Mouse (Mus musculus): ENCODE measurements at regions not wholly inside any gene's neighbourhood (a gene's known extent, or its start where the extent isn't known, plus 50 kb on each side); places are given as distances from the start of the nearest gene placed in this dataset.

DNA sequence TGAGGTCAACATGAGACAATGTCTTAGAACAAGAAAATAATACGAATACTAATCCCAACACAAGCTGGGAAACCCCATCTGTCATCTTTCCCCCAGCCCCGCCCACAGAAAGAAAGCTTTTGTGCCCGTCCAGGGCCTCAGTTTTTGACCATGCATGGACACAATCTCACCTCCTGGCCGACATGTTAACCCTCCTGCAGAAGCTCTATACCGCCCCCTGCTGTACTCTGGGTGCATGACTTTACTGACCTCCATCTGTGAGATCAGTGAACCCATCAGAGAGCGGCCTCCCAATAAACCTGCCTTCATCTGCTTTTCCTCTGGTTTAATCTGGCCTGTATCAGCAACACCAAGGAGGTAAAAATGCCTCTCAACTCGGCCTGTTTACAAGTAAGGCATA lies 109.6 kb upstream of the Tbc1d5 start:
- H3K4me1 ChIP-seq (ENCODE audit: control insufficient read depth, insufficient read depth, low read length), result no peaks in the 10 kb centered on the region
- H3K36me3 ChIP-seq (ENCODE audit: control insufficient read depth, insufficient read depth, low read length), result no peaks in the 10 kb centered on the region
- no peak overlapping the region for H3K27ac ChIP-seq (ENCODE audit: low read depth, low read length)
- H3K4me2 ChIP-seq (replicated peaks; ENCODE audit: low read depth, low read length), result no peak overlapping the region
- 83% methylated on average over 7 of the region's 7 CpGs for WGBS
- no peak overlapping the region for H3K9ac ChIP-seq (ENCODE audit: low read depth, low read length)
- H3K9me3 ChIP-seq (ENCODE audit: control insufficient read depth, low read length), result no peaks in the 10 kb centered on the region
- ATAC-seq (ENCODE audit: low FRiP score, low TSS enrichment), result no peak
- H3K4me3 ChIP-seq (ENCODE audit: low read length), result no peak overlapping the region
- no peaks in the 10 kb centered on the region for H3K27me3 ChIP-seq (ENCODE audit: control insufficient read depth, insufficient read depth, low read length)

DNA sequence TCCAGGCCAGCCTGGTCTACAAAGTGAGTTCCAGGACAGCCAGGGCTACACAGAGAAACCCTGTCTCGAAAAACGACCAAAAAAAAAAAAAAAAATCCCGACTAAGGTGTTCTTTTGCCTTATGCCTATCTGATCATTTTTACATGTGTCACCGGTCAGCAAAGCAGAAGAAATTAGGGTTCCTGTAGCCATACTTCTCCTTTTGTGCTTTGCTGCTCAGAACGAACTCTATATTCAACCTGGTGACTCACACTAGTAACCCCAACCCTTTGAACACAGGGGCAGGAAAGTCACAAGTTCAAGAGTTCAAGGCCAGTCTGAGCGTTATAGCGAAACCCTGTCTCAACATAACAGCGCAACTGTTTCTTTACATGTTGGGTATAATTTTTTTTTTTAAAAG lies 108.7 kb upstream of the Tbc1d5 start:
- WGBS, result 86% methylated on average over 8 of the region's 8 CpGs
- ATAC-seq (ENCODE audit: low FRiP score, low TSS enrichment), result no peak
- no peak overlapping the region for H3K9ac ChIP-seq (ENCODE audit: low read depth, low read length)
- H3K27ac ChIP-seq (ENCODE audit: low read depth, low read length), result no peak overlapping the region
- no peaks in the 10 kb centered on the region for H3K27me3 ChIP-seq (ENCODE audit: control insufficient read depth, insufficient read depth, low read length)
- H3K9me3 ChIP-seq (ENCODE audit: control insufficient read depth, low read length), result no peaks in the 10 kb centered on the region
- H3K36me3 ChIP-seq (ENCODE audit: control insufficient read depth, insufficient read depth, low read length), result no peaks in the 10 kb centered on the region
- no peak overlapping the region for H3K4me2 ChIP-seq (replicated peaks; ENCODE audit: low read depth, low read length)
- H3K4me3 ChIP-seq (ENCODE audit: low read length), result no peak overlapping the region
- H3K4me1 ChIP-seq (ENCODE audit: control insufficient read depth, insufficient read depth, low read length), result no peaks in the 10 kb centered on the region

DNA sequence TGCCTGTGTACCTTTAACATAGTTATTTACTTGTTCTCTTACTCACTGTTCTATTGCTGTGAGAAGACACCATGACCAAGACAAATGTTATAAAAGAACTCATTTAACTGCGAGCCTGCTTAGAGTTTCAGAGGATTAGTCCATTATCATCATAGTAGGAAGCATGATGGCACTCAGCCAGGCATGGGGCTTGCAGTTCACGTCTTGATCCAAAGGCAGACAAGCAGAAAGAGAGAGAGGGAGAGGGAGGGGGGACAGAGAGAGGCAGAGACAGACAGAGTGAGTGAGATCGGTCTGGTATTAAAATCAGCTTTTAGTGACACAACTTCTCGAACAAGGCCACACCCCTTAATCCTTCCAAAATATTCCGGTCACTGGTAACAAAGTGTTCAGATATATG lies 106.2 kb upstream of the Tbc1d5 start:
- Histone ChIP-seq H3K27ac (ENCODE audit: low read depth, low read length) (no peak overlapping the region), H3K9me3 (ENCODE audit: control insufficient read depth, low read length) (no peaks in the 10 kb centered on the region), H3K4me1 (ENCODE audit: control insufficient read depth, insufficient read depth, low read length) (no peaks in the 10 kb centered on the region), H3K4me2 (replicated peaks; ENCODE audit: low read depth, low read length) (no peak overlapping the region), H3K36me3 (ENCODE audit: control insufficient read depth, insufficient read depth, low read length) (no peaks in the 10 kb centered on the region), H3K4me3 (ENCODE audit: low read length) (no peak overlapping the region), H3K9ac (ENCODE audit: low read depth, low read length) (no peak overlapping the region), H3K27me3 (ENCODE audit: control insufficient read depth, insufficient read depth, low read length) (no peaks in the 10 kb centered on the region)
- no peak for ATAC-seq (ENCODE audit: low FRiP score, low TSS enrichment)
- 88% methylated on average over 5 of the region's 5 CpGs for WGBS

DNA sequence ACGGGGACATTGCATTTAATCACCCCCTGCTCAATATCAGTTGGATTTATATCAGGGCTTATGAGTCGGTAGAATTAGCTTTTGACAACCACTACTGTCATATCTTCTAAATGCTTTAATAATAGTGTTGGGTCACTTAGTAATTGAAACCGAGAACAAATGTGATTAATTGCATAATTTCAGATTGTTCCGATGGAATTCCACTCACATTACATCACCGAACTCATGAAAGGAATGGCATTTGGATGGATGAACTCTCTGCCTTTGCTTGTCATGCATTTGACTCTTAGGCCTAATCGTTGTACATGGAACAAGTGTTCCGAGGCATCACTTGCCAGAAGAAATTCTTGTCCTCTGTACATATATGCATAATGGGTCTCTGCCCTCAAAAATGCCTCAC lies 99.6 kb upstream of the Tbc1d5 start:
- Histone ChIP-seq H3K9ac (ENCODE audit: low read depth, low read length) (no peak overlapping the region), H3K9me3 (ENCODE audit: control insufficient read depth, low read length) (no peaks in the 10 kb centered on the region), H3K36me3 (ENCODE audit: control insufficient read depth, insufficient read depth, low read length) (no peaks in the 10 kb centered on the region), H3K4me2 (replicated peaks; ENCODE audit: low read depth, low read length) (no peak overlapping the region), H3K4me1 (ENCODE audit: control insufficient read depth, insufficient read depth, low read length) (no peaks in the 10 kb centered on the region), H3K27me3 (ENCODE audit: control insufficient read depth, insufficient read depth, low read length) (no peaks in the 10 kb centered on the region), H3K27ac (ENCODE audit: low read depth, low read length) (no peak overlapping the region), H3K4me3 (ENCODE audit: low read length) (no peak overlapping the region)
- ATAC-seq (ENCODE audit: low FRiP score, low TSS enrichment), result no peak
- 82% methylated on average over 7 of the region's 7 CpGs for WGBS

DNA sequence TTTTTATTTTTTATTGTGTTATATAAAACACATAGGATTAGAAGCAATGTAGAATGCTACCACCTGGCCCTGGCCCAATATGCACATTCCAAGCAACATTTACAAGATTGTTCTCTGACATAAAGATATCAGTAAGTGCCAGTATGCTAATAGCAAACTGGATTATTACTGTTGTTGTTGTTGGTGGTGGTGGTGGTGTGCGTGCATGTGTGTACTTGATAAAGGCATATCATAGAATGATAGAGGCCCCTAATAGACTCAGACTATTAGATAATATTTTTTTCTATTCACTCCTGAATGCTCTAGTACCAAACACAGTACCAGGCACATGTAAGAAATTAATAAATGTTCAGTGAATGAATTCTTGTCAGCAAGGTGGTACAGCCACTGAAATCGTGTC lies 98.9 kb upstream of the Tbc1d5 start:
- H3K9me3 ChIP-seq (ENCODE audit: control insufficient read depth, low read length), result no peaks in the 10 kb centered on the region
- 80% methylated on average over 2 of the region's 2 CpGs for WGBS
- H3K27ac ChIP-seq (ENCODE audit: low read depth, low read length), result no peak overlapping the region
- no peak overlapping the region for H3K4me3 ChIP-seq (ENCODE audit: low read length)
- no peak overlapping the region for H3K4me2 ChIP-seq (replicated peaks; ENCODE audit: low read depth, low read length)
- no peak overlapping the region for H3K9ac ChIP-seq (ENCODE audit: low read depth, low read length)
- no peaks in the 10 kb centered on the region for H3K4me1 ChIP-seq (ENCODE audit: control insufficient read depth, insufficient read depth, low read length)
- no peaks in the 10 kb centered on the region for H3K36me3 ChIP-seq (ENCODE audit: control insufficient read depth, insufficient read depth, low read length)
- H3K27me3 ChIP-seq (ENCODE audit: control insufficient read depth, insufficient read depth, low read length), result no peaks in the 10 kb centered on the region
- no peak for ATAC-seq (ENCODE audit: low FRiP score, low TSS enrichment)

DNA sequence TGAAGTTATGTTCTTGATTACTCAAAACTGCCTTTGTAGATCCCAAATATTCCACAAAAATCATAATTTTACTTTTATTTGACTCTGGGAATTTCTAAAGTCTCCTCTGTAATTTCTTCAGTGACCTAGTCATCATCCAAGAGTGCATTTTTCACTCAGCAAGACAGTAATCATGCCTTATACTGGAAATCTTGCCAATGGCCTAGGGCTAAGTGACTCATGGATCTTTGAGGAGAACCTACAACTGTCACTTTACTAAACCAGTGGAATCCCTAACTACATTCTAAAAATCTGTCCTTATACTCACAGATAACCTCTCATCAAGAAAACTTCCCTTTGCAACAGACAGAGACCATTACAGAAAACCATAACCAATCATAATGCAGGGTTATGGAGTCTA lies 98.0 kb upstream of the Tbc1d5 start:
- Histone ChIP-seq H3K9me3 (ENCODE audit: control insufficient read depth, low read length) (no peaks in the 10 kb centered on the region), H3K36me3 (ENCODE audit: control insufficient read depth, insufficient read depth, low read length) (no peaks in the 10 kb centered on the region), H3K9ac (ENCODE audit: low read depth, low read length) (no peak overlapping the region), H3K27me3 (ENCODE audit: control insufficient read depth, insufficient read depth, low read length) (no peaks in the 10 kb centered on the region), H3K4me3 (ENCODE audit: low read length) (no peak overlapping the region), H3K27ac (ENCODE audit: low read depth, low read length) (no peak overlapping the region), H3K4me1 (ENCODE audit: control insufficient read depth, insufficient read depth, low read length) (no peaks in the 10 kb centered on the region), H3K4me2 (replicated peaks; ENCODE audit: low read depth, low read length) (no peak overlapping the region)
- no peak for ATAC-seq (ENCODE audit: low FRiP score, low TSS enrichment)

DNA sequence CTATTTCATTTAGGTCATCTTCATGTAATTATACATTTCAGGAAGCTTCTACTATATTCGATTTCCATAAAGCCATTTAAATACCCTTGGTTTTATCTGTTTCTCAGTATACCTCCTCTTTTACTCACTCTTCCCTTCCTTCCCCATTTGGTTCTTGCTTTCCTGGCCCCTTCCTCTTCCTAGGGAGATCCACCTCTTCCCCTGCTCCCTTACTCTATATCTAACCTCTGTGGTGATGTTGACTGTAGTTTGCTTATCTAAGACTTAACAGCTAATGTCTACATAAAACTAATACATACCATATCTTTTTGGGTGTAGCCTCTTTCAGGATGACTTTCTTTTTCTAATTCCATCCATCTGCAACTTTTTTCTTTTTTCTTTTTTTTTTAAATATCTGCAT lies 92.9 kb upstream of the Tbc1d5 start:
- no peak overlapping the region for H3K9ac ChIP-seq (ENCODE audit: low read depth, low read length)
- no peaks in the 10 kb centered on the region for H3K27me3 ChIP-seq (ENCODE audit: control insufficient read depth, insufficient read depth, low read length)
- no peak for ATAC-seq (ENCODE audit: low FRiP score, low TSS enrichment)
- no peaks in the 10 kb centered on the region for H3K36me3 ChIP-seq (ENCODE audit: control insufficient read depth, insufficient read depth, low read length)
- H3K4me1 ChIP-seq (ENCODE audit: control insufficient read depth, insufficient read depth, low read length), result no peaks in the 10 kb centered on the region
- H3K4me2 ChIP-seq (replicated peaks; ENCODE audit: low read depth, low read length), result no peak overlapping the region
- no peak overlapping the region for H3K4me3 ChIP-seq (ENCODE audit: low read length)
- H3K27ac ChIP-seq (ENCODE audit: low read depth, low read length), result no peak overlapping the region
- 84% methylated on average over 1 of the region's 1 CpGs for WGBS
- H3K9me3 ChIP-seq (ENCODE audit: control insufficient read depth, low read length), result no peaks in the 10 kb centered on the region

DNA sequence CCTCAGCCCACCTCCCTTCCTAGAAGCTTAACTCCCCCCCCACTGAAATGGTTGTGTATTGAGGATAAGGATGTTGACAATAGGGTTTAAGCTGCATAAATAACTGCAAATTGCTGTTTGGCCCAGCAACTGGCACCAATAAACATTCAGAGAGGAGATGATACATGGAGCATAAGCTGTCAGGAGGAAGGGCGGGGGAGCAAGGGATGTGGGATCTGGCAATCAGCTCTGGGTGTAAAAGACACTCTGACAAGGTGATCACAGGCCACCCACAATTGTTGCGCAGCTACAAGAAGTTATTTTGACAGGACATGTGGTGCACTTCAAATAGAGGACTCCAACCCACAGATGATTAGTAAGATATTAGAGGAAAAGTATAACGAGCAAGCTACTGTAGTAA lies 83.8 kb upstream of the Tbc1d5 start:
- H3K9ac ChIP-seq (ENCODE audit: low read depth, low read length), result no peak overlapping the region
- no peaks in the 10 kb centered on the region for H3K27me3 ChIP-seq (ENCODE audit: control insufficient read depth, insufficient read depth, low read length)
- no peaks in the 10 kb centered on the region for H3K9me3 ChIP-seq (ENCODE audit: control insufficient read depth, low read length)
- no peaks in the 10 kb centered on the region for H3K36me3 ChIP-seq (ENCODE audit: control insufficient read depth, insufficient read depth, low read length)
- no peak overlapping the region for H3K4me2 ChIP-seq (replicated peaks; ENCODE audit: low read depth, low read length)
- H3K27ac ChIP-seq (ENCODE audit: low read depth, low read length), result no peak overlapping the region
- no peaks in the 10 kb centered on the region for H3K4me1 ChIP-seq (ENCODE audit: control insufficient read depth, insufficient read depth, low read length)
- H3K4me3 ChIP-seq (ENCODE audit: low read length), result no peak overlapping the region
- WGBS, result 77% methylated on average over 3 of the region's 3 CpGs
- ATAC-seq (ENCODE audit: low FRiP score, low TSS enrichment), result no peak

DNA sequence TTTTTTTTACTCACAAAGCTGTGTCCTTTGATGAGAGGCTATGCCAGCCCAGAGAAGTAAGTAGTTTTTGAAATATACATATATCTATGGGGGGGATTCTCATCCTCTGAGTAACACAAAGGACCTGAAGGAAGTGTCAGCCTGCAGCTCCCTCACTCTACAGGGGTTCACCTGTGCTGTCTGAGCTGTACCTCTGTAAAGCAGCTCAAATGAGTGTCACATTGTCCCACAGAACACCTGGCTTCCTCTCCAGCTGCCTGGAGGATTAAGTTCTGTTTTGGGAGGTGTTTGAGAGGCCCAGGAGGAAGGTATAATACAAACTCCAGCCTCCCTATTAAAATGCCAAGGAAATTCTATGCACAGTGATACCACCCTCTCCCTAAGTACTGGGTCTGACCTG lies 83.3 kb upstream of the Tbc1d5 start:
- Histone ChIP-seq H3K27ac (ENCODE audit: low read depth, low read length) (no peak overlapping the region), H3K27me3 (ENCODE audit: control insufficient read depth, insufficient read depth, low read length) (no peaks in the 10 kb centered on the region), H3K4me1 (ENCODE audit: control insufficient read depth, insufficient read depth, low read length) (no peaks in the 10 kb centered on the region), H3K4me3 (ENCODE audit: low read length) (no peak overlapping the region), H3K9ac (ENCODE audit: low read depth, low read length) (no peak overlapping the region), H3K9me3 (ENCODE audit: control insufficient read depth, low read length) (no peaks in the 10 kb centered on the region), H3K36me3 (ENCODE audit: control insufficient read depth, insufficient read depth, low read length) (no peaks in the 10 kb centered on the region), H3K4me2 (replicated peaks; ENCODE audit: low read depth, low read length) (no peak overlapping the region)
- ATAC-seq (ENCODE audit: low FRiP score, low TSS enrichment), result no peak

DNA sequence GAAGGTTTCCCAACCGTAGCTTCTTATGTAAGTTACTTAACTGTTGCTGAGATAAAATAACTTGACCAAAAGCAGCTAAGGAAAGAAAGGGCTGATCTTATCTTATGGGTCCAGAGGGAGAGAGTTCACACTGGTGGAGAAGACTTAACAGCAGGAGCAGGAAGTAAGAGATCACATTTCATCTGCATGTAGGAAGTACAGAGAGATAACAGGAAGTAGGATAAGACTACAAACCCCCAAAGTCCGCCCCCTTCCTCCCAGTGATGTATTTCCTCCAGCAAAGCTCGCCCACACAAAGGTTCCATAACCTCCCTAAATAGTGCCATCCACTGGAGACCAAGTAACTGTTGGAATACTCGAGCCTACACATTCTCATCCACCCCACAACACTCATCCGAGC lies 79.2 kb upstream of the Tbc1d5 start:
- no peak overlapping the region for H3K9ac ChIP-seq (ENCODE audit: low read depth, low read length)
- no peak for ATAC-seq (ENCODE audit: low FRiP score, low TSS enrichment)
- WGBS, result 81% methylated on average over 5 of the region's 5 CpGs

More for the DNA sequence above, 79.2 kb upstream of the Tbc1d5 start:
- Histone ChIP-seq H3K27ac (ENCODE audit: low read depth, low read length) (no peak overlapping the region), H3K4me1 (ENCODE audit: control insufficient read depth, insufficient read depth, low read length) (no peaks in the 10 kb centered on the region), H3K9me3 (ENCODE audit: control insufficient read depth, low read length) (no peaks in the 10 kb centered on the region), H3K27me3 (ENCODE audit: control insufficient read depth, insufficient read depth, low read length) (no peaks in the 10 kb centered on the region), H3K4me2 (replicated peaks; ENCODE audit: low read depth, low read length) (no peak overlapping the region), H3K36me3 (ENCODE audit: control insufficient read depth, insufficient read depth, low read length) (no peaks in the 10 kb centered on the region), H3K4me3 (ENCODE audit: low read length) (no peak overlapping the region)
